Mouse (Mus musculus): Measurements from ENCODE around the gene Tsc22d3.
"Not testable (repeated sequence)": the region's sequence is repeated elsewhere in the genome, so short reads cannot be mapped to it uniquely, and the experiment has no call there.

Gene Tsc22d3

GRCm38 (mm10) chrX:140555423-140555822, 45.0 kb downstream of the Tsc22d3 start:
- Histone ChIP-seq H3K9me3 (ENCODE audit: low read length) (no peaks in the 10 kb centered on the region), H3K4me3 (replicated peaks; ENCODE audit: low read length) (no peak overlapping the region), H3K4me1 (replicated peaks; ENCODE audit: low read depth, low read length) (no peaks in the 10 kb centered on the region), H3K36me3 (ENCODE audit: insufficient read depth, low read length) (no peaks in the 10 kb centered on the region), H3K27me3 (ENCODE audit: insufficient read depth, low read length) (no peaks in the 10 kb centered on the region)
- TF ChIP-seq CTCF (conservative IDR thresholded peaks at IDR 0.05; ENCODE audit: low read length) (no peak), POU5F1 (IDR thresholded peaks at IDR 0.05; ENCODE audit: borderline replicate concordance, low read length) (no peak), NANOG (IDR thresholded peaks at IDR 0.05; ENCODE audit: borderline replicate concordance, low read length) (no peak)

DNA sequence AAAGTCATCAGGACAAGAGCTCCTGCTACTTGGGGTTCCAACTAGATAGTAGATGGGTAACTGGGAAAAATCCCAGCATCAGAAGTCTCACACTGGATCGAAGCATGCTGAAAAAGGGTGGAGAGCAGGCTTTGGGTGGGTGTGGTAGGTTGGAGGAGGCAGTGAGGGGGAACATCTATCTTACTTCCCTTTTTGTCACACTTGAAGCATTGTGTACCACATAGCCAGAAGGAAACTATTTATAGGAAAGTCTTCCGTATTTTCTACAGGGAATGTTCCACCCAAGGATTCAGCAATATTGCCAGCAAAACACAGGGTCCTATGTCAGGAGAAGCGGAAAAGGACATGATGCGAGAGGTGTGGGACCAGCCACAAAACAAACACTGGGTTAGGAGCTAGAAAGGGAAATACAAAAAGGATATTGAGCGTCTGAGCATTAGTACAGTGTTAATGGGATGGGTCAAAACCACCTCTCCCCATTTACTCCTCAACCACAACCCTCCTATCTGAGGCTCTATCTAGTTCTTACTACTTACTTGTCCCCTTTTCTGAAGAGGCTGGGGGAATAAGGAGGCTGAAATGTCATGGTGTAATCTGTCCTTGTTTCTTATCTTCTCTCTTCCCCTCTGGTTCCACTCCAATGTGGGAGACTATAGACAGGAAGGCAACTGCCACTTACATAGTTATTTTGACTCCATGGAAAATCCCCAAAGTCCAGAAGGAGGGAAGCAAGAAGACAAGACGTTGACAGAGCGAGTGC, 52.6 kb downstream of the Tsc22d3 start:
- H3K4me3 ChIP-seq (replicated peaks; ENCODE audit: low read length), result no peak overlapping the region
- no peaks in the 10 kb centered on the region for H3K9me3 ChIP-seq (ENCODE audit: low read length)
- H3K4me1 ChIP-seq (replicated peaks; ENCODE audit: low read depth, low read length), result peaks cover 3% of the 10 kb centered on the region; the same call in 1 of the 2 replicates
- H3K27me3 ChIP-seq (ENCODE audit: insufficient read depth, low read length), result peaks cover 5% of the 10 kb centered on the region; the same call in 1 of the 2 replicates
- H3K36me3 ChIP-seq (ENCODE audit: insufficient read depth, low read length), result no peaks in the 10 kb centered on the region
- TF ChIP-seq POU5F1 (IDR thresholded peaks at IDR 0.05; ENCODE audit: borderline replicate concordance, low read length) (no peak), NANOG (IDR thresholded peaks at IDR 0.05; ENCODE audit: borderline replicate concordance, low read length) (no peak), CTCF (conservative IDR thresholded peaks at IDR 0.05; ENCODE audit: low read length) (no peak)

DNA sequence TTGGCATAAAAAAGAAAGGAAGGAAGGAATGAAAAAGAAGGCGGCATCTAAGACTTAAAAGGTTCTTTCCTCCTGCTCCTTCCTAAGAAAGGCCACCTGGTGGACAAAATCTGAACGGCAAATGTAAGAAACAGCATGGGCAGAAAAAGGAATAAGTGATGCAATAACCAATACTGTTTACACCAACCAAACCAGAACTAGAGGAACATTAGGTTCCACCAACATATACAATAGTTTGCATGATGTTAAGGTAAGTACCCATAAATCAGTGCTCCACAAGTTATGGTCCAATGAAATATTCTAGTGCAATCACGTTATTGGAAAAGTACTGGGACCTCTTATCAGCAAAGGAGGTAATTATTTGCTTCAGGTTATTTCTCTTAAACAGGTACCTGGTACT, 55.7 kb downstream of the Tsc22d3 start:
- TF ChIP-seq NANOG (IDR thresholded peaks at IDR 0.05; ENCODE audit: borderline replicate concordance, low read length) (no peak), CTCF (conservative IDR thresholded peaks at IDR 0.05; ENCODE audit: low read length) (peak; percentile 29; the same call in 1 of the 2 replicates)
- Histone ChIP-seq H3K4me3 (replicated peaks; ENCODE audit: low read length) (no peak overlapping the region), H3K27me3 (ENCODE audit: insufficient read depth, low read length) (peaks cover 14% of the 10 kb centered on the region; the same call in 1 of the 2 replicates), H3K4me1 (replicated peaks; ENCODE audit: low read depth, low read length) (peaks cover 9% of the 10 kb centered on the region; the same call in 1 of the 2 replicates), H3K9me3 (ENCODE audit: low read length) (no peaks in the 10 kb centered on the region), H3K36me3 (ENCODE audit: insufficient read depth, low read length) (no peaks in the 10 kb centered on the region)

GRCm38 (mm10) chrX:140542938-140543673, 57.4 kb downstream of the Tsc22d3 start:
- peaks cover 14% of the 10 kb centered on the region; the same call in 1 of the 2 replicates for H3K27me3 ChIP-seq (ENCODE audit: insufficient read depth, low read length)
- H3K36me3 ChIP-seq (ENCODE audit: insufficient read depth, low read length), result no peaks in the 10 kb centered on the region
- no peak for TF ChIP-seq CTCF (conservative IDR thresholded peaks at IDR 0.05; ENCODE audit: low read length)
- TF ChIP-seq POU5F1 (IDR thresholded peaks at IDR 0.05; ENCODE audit: borderline replicate concordance, low read length), result no peak
- no peak for TF ChIP-seq NANOG (IDR thresholded peaks at IDR 0.05; ENCODE audit: borderline replicate concordance, low read length)
- H3K9me3 ChIP-seq (ENCODE audit: low read length), result no peaks in the 10 kb centered on the region
- H3K4me3 ChIP-seq (replicated peaks; ENCODE audit: low read length), result peak overlapping the region; percentile 68
- peaks cover 9% of the 10 kb centered on the region; the same call in 1 of the 2 replicates for H3K4me1 ChIP-seq (replicated peaks; ENCODE audit: low read depth, low read length)

DNA sequence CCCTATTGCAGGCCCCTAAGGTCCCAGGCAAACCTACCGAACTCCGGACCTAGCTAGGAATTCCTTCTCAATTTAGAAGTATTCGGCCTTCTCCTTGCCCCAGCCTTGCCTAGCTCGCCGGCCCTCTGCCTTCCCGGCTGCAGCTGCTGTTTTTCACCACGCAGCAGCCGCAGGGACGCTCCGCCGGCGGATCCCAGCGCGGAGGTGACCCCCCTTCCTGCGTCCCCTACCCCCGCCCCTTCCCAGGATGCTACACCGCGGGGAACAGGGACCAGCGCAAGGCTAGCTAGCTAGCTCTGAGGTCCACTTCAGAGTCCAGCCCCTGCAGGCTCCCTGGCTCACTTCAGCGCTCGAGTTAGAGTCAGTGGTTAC, 58.0 kb downstream of the Tsc22d3 start:
- TF ChIP-seq POU5F1 (IDR thresholded peaks at IDR 0.05; ENCODE audit: borderline replicate concordance, low read length) (no peak), CTCF (conservative IDR thresholded peaks at IDR 0.05; ENCODE audit: low read length) (no peak), NANOG (IDR thresholded peaks at IDR 0.05; ENCODE audit: borderline replicate concordance, low read length) (no peak)
- peaks cover 9% of the 10 kb centered on the region; the same call in 1 of the 2 replicates for H3K4me1 ChIP-seq (replicated peaks; ENCODE audit: low read depth, low read length)
- no peaks in the 10 kb centered on the region for H3K36me3 ChIP-seq (ENCODE audit: insufficient read depth, low read length)
- peaks cover 14% of the 10 kb centered on the region; the same call in 1 of the 2 replicates for H3K27me3 ChIP-seq (ENCODE audit: insufficient read depth, low read length)
- H3K4me3 ChIP-seq (replicated peaks; ENCODE audit: low read length), result peak overlapping the region; percentile 68
- H3K9me3 ChIP-seq (ENCODE audit: low read length), result no peaks in the 10 kb centered on the region

DNA sequence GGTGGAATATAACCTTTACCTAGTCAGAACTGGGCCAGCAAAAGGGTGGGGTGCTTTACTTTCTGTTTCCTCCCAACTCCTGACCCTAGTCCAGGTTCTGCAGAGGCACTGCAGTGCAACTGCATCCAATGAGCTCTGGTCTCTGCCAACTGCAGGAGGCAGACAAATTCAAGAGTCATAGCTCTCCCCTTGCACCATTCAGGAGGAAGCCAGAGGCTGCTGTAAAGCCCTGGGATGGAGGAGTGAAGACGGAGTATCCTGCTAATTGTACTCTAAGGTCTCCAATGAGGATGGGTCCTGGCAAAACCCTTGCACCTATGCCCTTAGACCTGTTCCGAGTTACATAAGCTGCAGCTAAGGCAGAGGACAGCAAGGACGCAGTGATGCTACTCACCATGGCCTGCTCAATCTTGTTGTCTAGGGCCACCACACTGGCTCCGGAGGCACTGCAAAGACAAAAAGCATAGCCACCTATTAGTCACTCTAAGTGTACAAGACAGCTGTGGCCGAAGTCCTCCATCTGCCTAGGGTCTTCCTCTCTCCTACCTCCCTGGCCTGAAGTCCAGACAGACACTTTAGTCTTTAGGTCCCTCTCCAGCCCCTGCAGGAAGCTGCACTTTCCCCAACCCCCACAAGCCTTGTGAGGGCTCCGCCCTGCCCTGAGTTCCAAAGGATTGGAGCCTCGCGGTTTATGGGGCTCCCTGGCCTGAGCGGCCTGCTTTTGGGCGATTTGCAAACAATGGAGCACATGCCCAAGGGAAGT, 58.6 kb downstream of the Tsc22d3 start:
- Histone ChIP-seq H3K4me3 (replicated peaks; ENCODE audit: low read length) (peak overlapping the region; percentile 68), H3K27me3 (ENCODE audit: insufficient read depth, low read length) (peaks cover 14% of the 10 kb centered on the region; the same call in 1 of the 2 replicates), H3K9me3 (ENCODE audit: low read length) (no peaks in the 10 kb centered on the region), H3K4me1 (replicated peaks; ENCODE audit: low read depth, low read length) (peaks cover 9% of the 10 kb centered on the region; the same call in 1 of the 2 replicates), H3K36me3 (ENCODE audit: insufficient read depth, low read length) (no peaks in the 10 kb centered on the region)
- TF ChIP-seq NANOG (IDR thresholded peaks at IDR 0.05; ENCODE audit: borderline replicate concordance, low read length) (no peak), POU5F1 (IDR thresholded peaks at IDR 0.05; ENCODE audit: borderline replicate concordance, low read length) (no peak), CTCF (conservative IDR thresholded peaks at IDR 0.05; ENCODE audit: low read length) (no peak)

GRCm38 (mm10) chrX:140540500-140541114, 59.9 kb downstream of the Tsc22d3 start:
- no peak overlapping the region for H3K4me3 ChIP-seq (replicated peaks; ENCODE audit: low read length)
- no peak for TF ChIP-seq CTCF (conservative IDR thresholded peaks at IDR 0.05; ENCODE audit: low read length)
- no peak for TF ChIP-seq NANOG (IDR thresholded peaks at IDR 0.05; ENCODE audit: borderline replicate concordance, low read length)
- TF ChIP-seq POU5F1 (IDR thresholded peaks at IDR 0.05; ENCODE audit: borderline replicate concordance, low read length), result no peak
- H3K4me1 ChIP-seq (replicated peaks; ENCODE audit: low read depth, low read length), result peaks cover 9% of the 10 kb centered on the region; the same call in 1 of the 2 replicates
- H3K27me3 ChIP-seq (ENCODE audit: insufficient read depth, low read length), result peaks cover 14% of the 10 kb centered on the region; the same call in 1 of the 2 replicates
- no peaks in the 10 kb centered on the region for H3K36me3 ChIP-seq (ENCODE audit: insufficient read depth, low read length)
- no peaks in the 10 kb centered on the region for H3K9me3 ChIP-seq (ENCODE audit: low read length)

GRCm38 (mm10) chrX:140539831-140540230, 60.6 kb downstream of the Tsc22d3 start:
- peaks cover 14% of the 10 kb centered on the region; the same call in 1 of the 2 replicates for H3K27me3 ChIP-seq (ENCODE audit: insufficient read depth, low read length)
- H3K36me3 ChIP-seq (ENCODE audit: insufficient read depth, low read length); H3K4me1 ChIP-seq (replicated peaks; ENCODE audit: low read depth, low read length); H3K9me3 ChIP-seq (ENCODE audit: low read length); H3K4me3 ChIP-seq (replicated peaks; ENCODE audit: low read length): not testable (repeated sequence)

All from E14TG2a.4 (cell line).